Mouse (Mus musculus) thymus, postnatal 14 days (tissue): ENCODE measurements around the gene Bco2.

Experiments used
- DNase-seq: peaks from one replicate; pipeline ENCODE4 v3.0.0; 2021

Gene Bco2

DNA sequence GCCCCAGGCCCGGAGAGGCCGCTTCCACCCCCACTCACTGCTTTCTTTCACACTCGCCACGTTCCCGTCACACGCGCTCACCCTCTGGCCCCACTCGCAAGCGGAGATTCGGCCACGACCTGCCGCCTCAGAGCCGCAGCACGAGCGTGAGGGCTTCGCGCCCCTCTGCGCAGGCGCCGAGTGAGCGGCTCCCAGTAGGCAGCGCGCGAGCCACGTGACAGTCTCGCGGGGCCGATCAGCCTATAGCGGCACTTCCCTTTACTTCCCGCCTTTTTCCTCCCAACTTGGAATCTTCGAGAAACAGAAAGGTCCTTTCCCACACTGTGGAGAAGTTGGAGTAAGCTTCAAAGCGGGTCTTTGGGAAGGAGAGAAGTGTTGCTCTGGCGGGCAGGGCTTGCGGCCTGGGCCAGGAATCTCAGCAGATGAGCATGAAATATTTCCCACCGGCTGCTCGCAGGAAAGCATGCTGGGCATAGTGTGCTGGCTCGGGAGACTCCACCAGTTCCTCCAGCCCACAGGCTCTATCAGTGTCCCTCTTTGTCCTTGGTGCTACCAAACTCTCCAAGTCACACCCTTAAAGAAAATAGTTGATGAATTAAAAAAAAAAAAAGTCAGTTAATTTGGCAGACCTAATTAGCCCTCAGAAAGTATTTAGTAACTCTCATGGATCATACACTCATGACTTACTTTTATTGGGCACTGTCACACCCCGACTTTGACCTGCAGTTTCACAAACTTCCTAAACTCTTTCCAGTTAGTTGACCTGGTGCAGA lies 6.3 kb upstream of the Bco2 start, which contains the start of gene Tex12:
Gene Tex12 (minus strand): TSS at position 181 of the 773 bp plus-strand sequence.
- DNase-seq: no peak

DNA sequence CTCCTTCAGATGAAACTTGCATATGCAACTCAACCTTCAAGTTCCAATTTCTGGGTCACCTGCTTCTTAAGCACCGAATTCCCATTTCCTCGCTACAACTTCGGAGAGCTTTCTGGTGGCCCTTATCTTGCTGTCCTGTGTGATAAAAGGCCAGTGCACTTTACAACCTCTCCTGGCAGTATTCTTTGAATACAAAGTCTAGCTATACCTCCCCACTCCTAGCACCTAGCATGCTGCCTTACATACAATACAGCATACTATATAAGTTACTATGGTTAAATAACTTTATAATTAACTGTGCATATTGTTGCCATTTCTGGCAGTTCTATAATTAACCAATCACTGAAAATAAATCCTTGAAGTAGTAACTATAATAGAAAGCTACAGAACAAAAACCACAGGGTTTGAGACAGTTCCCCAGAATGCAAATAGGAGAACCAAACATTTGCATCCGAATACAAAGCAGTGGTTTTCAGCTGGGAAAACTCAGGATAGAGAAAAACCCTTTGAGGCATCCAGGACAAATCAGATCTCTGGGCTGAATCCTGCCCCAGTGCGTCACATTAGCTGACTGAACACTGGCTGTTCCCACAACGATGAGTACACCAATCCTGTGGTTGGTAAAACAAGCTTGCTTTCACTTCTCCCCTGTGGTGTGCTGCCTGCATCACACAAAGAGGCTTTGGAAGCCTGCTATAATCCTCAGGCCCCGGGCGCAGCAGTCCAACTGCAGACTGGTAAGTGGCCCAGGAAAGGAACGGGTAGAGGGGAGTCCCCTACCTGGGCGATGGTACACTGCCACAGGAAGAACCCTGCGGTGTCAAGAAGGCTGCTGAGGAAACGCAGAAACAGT lies 514 bp downstream of the Bco2 start, which contains the start of gene Il18:
Gene Il18 (plus strand): TSS at position 587 of the 853 bp plus-strand sequence.
- DNase-seq: peak; percentile 50

DNA sequence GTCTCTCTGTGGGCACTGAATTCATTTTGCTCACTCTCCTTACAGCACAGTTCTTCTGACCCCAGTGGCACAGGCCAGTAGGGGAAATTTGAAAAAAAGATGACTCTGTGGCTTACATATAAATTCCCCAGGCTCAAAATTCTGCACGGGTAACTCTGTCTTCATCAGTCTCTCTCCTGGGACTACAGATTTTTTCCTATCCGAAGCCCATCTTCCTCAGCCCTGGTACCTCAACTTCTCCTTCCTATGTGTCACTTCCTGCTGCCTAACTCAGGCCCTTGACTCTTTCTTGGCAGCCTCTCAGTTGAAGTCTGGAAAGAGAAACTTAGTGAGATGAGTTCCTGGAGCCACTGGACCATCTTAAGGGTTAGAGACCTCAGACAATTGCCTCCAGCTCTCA lies 1.4 kb downstream of the Bco2 start:
- no peak for DNase-seq

DNA sequence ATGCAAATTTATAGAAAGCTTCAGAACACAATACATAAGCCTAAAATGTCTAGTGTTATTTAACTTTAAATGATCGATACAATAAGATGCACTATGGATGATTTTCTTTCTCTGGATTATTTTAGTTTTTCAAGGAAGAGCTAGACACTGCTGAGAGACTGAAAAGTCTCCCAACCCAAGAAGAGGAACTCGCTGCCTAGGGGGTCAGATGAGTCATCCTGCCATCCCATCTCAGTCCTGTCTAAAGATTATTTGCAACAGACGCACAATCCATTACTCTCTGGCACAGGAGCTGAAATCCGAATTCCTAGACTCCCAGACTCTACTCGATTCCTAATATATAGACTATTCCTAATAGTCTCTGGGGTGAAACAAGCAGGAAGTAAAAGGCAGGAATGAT lies 2.8 kb downstream of the Bco2 start:
- no peak for DNase-seq

DNA sequence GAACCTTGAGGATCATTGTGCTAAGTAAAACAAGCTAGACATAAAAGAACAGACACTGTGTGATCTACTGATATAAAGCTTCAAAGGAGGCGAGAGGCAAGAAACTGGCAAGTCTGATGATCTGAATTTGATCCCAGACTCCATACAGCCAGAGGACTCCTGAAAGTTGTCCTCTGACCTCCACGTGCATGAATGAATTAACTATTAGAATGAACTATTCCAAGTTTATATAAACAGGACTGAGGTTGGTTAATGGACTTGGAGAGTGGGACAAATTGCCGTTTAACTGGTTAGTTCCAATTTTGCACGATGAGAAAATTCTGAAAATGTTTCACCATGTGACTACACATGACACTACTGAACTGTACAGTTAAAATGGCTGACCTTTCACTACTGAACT lies 6.0 kb downstream of the Bco2 start:
- DNase-seq: no peak

DNA sequence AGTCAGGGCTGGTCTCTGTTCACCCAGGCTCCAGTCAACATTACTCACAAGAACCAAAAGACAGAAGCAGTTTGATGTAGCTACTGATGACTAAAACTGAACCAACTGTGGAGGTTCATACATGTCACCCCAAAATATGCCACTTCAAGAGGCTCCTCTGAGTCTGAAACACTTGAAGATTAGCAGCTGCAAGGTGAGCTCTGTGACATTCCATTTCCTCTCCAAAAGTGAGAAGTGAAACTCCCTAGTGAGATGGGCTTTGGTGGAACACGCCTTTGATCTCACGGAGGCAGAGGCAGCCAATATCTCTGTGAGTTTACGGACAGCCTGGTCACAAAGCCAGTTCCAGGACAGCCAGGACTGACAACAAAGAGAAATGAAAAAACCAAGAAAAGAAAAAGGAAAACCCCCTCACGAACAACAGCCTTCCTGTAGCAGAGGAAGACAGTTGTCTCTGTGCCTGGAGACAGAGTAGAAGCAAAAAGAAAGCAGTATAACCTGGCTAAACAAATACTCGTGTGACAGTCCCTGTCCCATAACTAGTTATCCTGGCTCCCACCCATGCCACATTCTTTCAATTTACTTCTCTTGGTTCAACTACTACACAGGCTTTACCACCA lies 7.0 kb downstream of the Bco2 start:
- peak; percentile 42 for DNase-seq

DNA sequence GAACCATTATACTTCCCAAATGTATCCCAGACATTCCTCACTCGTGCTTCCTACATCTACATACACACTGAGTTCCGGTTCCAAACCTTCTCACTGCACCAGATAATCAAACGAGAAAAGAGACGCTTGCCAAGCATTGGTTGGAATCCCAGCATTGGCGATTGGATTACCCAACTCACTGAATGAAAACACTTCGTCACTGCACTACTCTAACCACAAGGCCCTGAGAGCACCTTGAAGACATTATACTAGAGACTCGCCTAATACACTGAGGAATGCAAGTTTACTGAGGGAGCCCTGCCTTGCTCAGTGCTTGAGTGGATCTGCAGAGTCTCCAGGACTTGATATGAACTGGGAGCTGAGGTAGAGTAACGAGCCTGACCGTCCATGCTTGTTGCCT lies 12.6 kb downstream of the Bco2 start:
- DNase-seq: no peak

DNA sequence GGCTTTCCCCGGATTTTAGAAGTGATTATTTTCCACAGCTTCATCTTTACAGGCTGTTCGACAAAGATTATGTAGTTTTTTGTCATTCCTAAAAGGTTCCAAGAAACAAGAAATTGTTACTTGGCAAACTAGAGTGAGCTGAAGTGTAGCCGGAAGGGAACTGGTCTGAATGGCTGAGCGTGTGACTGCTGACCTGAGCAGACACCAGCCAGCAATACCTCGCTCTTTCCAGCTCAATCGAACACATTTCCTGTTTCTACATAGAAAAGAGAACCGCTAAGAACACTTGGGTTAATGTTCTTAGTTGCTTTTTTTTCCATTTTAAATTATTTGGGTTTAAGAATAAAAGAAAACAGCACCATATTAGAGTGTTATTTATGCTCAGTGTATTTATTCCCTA lies 14.8 kb downstream of the Bco2 start:
- DNase-seq: no peak

DNA sequence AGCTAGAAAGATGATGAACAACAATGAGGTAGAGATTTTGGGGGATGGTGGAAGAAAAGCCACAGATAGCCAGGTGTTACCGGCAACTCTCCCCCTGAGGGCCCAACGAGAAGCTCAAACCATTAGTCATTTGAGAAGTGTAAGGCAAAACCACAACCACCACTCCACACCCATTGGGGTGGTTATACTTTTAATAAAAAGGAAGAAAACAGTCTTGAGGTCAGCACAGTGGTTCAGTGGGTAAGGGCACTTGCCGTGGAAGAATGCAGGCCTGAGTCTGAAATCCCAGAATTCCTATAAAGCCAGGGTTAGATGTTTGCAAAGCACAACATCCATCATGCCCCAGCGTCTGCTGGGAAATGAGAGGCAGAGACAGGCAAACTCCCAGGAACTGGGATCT lies 17.7 kb downstream of the Bco2 start:
- no peak for DNase-seq

DNA sequence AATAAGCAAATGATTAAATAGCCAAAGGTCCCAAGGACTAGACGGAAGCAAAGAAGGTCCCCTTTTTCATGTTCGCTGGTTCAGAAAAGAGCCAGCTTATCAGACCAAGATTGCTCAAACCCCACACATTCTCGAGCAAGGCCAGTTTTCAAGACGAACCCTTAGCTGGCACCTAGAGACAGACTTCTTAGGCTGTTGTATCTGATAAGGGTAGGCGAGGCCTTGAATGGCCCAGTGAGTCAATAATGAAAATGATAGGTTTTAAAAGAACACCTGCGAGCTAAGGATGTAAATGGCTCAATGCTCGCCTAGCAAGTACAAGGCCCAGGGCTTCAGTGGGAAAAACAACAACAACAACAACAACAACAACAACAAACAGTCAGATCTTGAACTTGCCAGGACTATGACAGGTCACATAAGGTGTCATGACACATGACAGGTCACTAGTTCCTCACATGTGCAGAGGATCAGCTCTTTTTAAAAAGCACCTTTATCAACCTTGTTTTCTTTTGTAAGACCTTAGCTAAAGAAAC lies 18.3 kb downstream of the Bco2 start:
- DNase-seq: no peak

DNA sequence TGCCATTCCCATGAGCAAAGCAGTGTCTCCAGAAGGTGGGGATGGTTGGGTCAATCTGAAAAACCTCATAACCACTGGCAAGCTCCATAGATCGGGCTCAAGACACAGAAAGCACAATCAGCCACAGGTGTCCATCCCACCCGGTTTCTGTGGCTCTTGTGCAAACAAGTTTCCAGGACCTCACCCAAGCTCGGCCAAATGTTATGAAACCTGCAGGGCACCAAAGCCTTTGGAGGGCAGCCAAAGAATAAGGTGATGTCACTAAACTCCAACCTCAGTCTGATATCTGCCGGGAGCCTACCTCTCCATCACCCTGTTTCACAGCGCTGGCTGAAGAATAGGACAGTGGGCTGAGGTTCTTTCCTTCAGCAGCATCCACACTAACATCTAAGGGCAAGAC lies 19.1 kb downstream of the Bco2 start:
- no peak for DNase-seq

DNA sequence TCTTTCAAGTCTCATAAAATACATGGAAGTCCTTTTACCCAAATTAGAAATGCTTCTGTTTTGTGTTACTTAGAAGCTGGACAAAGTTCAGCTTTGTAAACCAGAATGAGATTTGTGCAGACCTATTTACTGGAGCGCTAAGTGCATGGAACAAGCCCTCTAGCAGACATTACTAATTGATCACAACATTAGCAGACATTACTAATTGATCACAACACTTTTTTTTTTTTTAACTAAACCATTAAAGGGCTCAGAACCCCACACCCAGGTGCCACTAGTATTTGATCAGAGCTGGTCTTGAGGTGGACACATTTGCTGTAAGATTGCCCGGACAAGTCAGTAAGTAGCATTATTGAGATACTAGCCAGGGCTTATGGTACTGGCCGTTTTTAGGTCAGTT lies 21.2 kb downstream of the Bco2 start:
- no peak for DNase-seq

DNA sequence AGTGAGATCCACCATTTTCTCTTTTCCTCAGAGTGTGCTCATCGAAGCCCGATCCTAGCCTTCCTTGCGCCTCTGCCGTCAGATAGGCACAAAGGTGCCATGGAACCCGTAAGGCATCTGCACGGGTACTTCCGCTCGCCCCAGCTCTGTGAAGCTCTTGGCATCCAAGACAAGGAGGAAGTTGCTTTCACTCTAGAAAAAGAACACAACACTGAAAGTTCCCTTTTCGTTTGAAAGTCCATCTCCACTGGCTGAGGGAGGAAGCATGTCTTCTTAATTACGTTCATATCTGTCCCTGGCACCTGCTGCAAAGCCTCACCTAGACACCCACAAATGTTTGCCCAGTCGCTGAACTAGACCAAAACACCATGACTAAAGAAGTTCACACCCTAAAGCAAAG lies 21.7 kb downstream of the Bco2 start:
- DNase-seq: peak; percentile 73

DNA sequence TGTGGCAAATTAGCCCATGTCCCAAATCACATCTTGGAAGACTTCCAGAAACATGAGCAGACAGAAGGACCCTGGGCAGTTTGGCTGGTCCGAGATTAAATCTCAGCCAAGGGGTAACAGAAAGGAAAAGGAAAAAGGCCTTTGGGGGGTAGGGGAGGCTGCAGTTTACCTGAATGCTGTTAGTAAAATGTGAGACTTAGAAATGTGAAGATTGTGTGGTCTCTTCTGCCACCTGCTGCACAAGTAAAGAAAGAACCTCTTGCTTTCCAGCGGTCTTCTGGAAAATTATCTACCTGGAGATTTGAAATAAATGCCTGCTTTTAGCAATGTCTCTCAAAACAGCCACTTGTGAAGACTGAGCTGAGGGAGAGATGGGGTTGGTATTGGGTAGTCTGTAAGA lies 24.1 kb downstream of the Bco2 start:
- peak; percentile 51 for DNase-seq

DNA sequence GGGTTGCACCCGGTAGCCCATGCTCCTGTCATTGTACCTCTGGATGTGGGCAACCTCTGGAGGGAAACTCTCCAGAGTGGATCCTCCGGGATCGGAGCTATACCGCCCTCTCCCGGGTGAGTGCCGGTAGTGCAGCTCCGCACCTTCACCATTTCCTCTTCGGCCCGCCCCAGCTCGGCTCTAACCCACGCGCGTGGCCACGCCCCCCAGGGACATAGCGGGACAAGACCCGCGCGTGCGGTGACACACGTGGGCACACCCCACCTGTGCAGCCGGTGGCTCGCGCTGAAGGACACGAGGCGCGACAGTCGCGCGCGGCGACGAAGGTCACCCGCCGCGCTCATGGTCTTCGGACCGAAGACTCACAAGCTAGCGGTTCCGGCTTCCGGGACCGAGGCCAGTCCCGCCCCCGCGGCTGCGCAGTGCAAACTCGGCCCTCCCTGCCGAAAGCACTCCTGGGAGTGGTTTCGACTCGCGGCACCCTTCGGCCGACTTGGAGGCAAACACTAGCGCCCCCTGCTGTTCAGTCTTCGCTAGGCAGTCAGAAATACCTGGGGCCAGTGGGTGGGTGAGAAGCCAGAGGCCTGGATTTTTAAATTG lies 26.6 kb downstream of the Bco2 start, which contains the start of gene Pts:
Gene Pts (minus strand): TSS at position 432 of the 600 bp plus-strand sequence.
- DNase-seq: peak; percentile 98

DNA sequence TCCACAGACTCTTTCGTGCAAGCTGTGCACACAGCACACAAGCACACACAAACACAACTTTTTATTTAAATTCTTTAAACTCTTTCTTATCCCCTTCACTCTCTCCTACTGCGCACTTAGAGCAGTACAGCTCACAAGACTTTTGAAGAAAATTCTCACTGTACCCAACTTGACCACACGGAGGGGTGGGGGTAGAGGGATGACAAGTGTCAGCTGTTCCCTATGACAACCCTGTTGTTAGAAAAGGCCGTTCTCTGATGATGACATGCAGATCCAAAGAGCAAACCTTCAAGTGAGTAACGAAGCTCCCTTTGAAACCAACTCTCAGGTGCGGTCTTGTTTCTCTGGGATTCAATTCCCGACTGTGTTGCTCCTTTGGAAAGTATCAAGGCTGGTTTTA lies 27.1 kb downstream of the Bco2 start:
- DNase-seq: peak; percentile 50

DNA sequence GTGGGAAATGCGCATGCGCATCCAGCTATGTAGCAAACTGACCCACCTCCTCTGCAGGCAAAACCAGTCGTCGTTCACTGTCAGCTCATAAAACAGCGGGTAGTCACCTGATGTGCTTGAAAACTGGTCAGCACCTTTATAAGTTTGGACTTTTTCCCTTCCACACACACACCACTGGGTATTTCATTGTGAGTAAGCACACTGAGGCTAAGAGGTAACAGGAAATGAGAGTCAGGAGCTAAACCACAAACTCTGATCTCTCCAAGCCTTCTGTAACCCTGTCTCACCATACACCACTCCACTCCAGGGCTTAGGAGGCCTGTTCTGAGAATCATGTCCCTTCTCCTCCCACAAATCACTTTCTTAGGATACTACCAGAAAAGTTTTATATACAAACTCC lies 29.4 kb downstream of the Bco2 start:
- no peak for DNase-seq

DNA sequence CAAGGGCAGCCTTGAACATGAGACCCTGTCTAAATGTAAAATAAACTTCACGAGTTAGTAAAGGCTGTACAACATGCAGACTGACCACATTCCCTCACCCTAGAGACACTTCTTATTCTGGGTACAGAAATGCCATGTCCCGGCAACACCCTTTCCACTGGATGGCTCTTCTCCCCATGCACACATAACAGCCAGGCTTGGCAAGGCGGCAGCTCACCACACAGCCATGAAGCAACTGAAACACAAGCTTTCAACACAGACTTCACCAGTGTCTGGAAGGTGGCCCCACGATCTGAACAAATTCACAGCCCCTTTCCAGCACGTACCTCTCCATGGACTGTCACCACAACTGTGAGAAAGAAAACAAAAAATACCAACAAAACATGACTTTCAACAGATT lies 30.0 kb downstream of the Bco2 start:
- DNase-seq: no peak

DNA sequence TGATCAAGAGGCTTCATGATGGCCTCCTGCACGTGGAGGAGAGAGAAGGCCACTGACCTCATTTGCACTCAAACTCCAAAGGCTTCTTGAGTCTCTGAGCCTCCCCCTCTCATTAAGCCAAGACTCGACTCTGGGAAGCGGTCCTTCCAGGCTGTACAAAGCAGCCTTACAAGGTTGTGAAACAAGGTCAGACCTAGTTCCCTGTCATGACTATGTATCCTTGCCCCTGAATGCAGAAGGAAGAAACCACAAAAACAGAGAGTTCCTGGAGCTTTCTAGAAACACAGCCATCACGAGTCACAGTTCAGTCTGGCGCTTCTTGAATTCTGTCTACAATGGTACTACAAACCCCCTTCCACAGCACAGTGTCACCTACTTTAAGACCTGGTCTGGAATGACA lies 32.4 kb downstream of the Bco2 start:
- no peak for DNase-seq

DNA sequence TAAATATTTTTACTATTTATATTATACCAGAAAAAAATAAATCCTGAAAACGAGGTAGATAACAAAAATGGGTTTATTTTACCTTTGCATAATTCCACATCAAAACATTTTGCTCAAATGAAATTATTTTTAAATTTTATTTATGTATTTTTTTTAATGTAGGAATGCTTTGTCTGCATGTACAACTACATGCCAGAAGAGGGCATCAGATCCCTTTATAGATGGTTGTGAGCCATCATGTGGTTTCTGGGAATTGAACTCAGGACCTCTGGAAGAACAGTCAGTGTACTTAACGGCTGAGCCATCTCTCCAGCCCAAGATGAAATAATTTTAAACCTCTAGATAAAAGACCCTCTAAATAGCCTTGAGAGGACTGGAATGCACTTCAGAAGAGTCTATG lies 33.4 kb downstream of the Bco2 start:
- no peak for DNase-seq

DNA sequence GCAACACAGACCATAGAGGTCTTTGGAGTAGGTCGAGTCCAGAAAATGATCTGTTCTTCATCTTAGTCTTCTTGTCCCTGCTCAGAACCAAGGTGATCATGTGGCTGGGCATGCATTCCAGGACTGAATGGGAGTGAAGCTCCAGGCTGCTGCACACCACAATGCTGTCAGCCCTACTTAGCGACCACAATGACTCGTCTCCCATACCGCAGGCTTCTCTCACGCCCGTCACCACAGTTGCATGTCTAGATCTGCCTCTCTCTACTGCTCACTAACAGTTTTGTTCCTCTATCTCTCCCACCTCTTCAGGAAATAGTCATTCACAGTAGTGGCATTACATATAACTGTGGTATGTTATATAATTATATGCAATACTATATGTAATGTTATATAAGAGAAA lies 34.2 kb downstream of the Bco2 start:
- DNase-seq: no peak

DNA sequence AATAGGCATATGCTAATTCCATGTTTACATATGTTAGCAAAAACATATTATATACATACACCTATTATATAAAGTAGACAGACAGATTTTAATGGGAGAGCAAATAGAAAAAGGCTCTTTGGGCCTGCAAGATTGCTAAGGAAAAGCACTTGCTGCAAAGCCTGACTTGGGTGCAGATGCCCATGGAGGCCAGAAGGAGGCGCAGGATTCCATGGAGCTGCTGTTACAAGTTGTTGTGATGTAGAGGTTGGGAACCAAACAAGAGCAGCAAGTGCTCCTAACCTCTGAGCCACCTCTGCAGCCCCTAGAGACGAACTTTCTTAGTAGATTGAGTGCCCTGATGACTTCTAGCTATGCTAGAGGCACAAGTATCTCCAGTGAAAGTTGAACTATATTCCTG lies 36.2 kb downstream of the Bco2 start:
- peak; percentile 44 for DNase-seq

DNA sequence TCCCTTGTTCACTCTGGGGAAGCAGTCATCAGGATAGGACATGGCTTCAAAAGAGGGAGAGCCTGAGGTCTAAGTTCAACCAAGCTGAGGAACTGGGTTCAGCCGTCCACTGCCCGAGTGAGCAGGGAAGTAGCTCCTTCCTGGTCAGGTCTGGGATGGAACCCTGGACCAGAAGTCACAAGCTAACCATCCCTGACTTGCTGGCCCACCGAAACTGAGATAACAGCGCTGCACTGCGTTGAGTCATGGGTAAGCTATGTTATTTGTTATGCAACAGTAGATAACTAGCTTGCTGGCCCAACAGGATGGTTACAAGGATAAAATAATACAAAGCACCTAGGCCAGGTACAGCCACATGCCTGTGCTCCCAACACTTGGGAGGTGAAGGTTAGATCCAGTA lies 39.5 kb downstream of the Bco2 start:
- no peak for DNase-seq
